Mouse (Mus musculus) embryo, embryonic 10 days (tissue): ENCODE data around the gene Rps6kl1.

Experiments
- DNase-seq: peaks from one replicate; pipeline ENCODE4 v3.0.0-alpha.2; 2015; ENCODE audit warnings: low spot score

The Rps6kl1 gene

GRCm38 (mm10) chr12:85151002-85151774, at the start of gene Rps6kl1:
Gene Rps6kl1, minus strand, starts transcription at chr12:85151264.
- DNase-seq, result peak; percentile 52

- no peak for DNase-seq
Observed at GRCm38 (mm10) chr12:85199954-85200353, 48.9 kb upstream of the Rps6kl1 start.

GRCm38 (mm10) chr12:85197936-85198335, 46.9 kb upstream of the Rps6kl1 start:
- DNase-seq, result peak; percentile 79

- DNase-seq, result no peak
Observed at GRCm38 (mm10) chr12:85197371-85197770, 46.3 kb upstream of the Rps6kl1 start.

GRCm38 (mm10) chr12:85196191-85196590, 45.1 kb upstream of the Rps6kl1 start:
- no peak for DNase-seq

- no peak for DNase-seq
Observed at GRCm38 (mm10) chr12:85195086-85195485, 44.0 kb upstream of the Rps6kl1 start.

GRCm38 (mm10) chr12:85194623-85195018, 43.6 kb upstream of the Rps6kl1 start:
- DNase-seq, result no peak

- DNase-seq, result no peak
Observed at GRCm38 (mm10) chr12:85193923-85194622, 43.0 kb upstream of the Rps6kl1 start.

GRCm38 (mm10) chr12:85193146-85193545, 42.1 kb upstream of the Rps6kl1 start:
- no peak for DNase-seq

- no peak for DNase-seq
Observed at GRCm38 (mm10) chr12:85192461-85193108, 41.5 kb upstream of the Rps6kl1 start.

GRCm38 (mm10) chr12:85190290-85190689, 39.2 kb upstream of the Rps6kl1 start:
- DNase-seq, result no peak

GRCm38 (mm10) chr12:85186361-85186760, 35.3 kb upstream of the Rps6kl1 start:
- DNase-seq, result no peak

- no peak for DNase-seq
Observed at GRCm38 (mm10) chr12:85185810-85186209, 34.7 kb upstream of the Rps6kl1 start.

GRCm38 (mm10) chr12:85184118-85184517, 33.1 kb upstream of the Rps6kl1 start:
- DNase-seq, result no peak

- no peak for DNase-seq
Observed at GRCm38 (mm10) chr12:85182898-85183297, 31.8 kb upstream of the Rps6kl1 start.

- DNase-seq, result peak; percentile 45
Observed at GRCm38 (mm10) chr12:85182345-85182643, 31.2 kb upstream of the Rps6kl1 start.

GRCm38 (mm10) chr12:85181475-85182344, 30.6 kb upstream of the Rps6kl1 start:
- DNase-seq, result no peak

- no peak for DNase-seq
Observed at GRCm38 (mm10) chr12:85178294-85178693, 27.2 kb upstream of the Rps6kl1 start.

GRCm38 (mm10) chr12:85177740-85178239, 26.7 kb upstream of the Rps6kl1 start, which contains the start of gene Pgf:
Gene Pgf, minus strand, starts transcription at chr12:85177790.
- DNase-seq, result no peak

GRCm38 (mm10) chr12:85176846-85177523, 25.9 kb upstream of the Rps6kl1 start:
- peak; percentile 74 for DNase-seq
